Comparison of ENCODE assay signal across 8 mouse cellular contexts in genomic region chr9:108347024-108347423, GRCm38 (mm10). TPM values are rescaled to one million over a fixed set of nuclear protein-coding genes. Genes with fewer than 3 reads are reported as not detected.
DNase-seq lines count a peak whose midpoint lies in the region; ATAC-seq lines count a peak whose summit lies in the region.

No protein-coding gene starts in this region.

- H3K27ac ChIP-seq in kidney, embryonic 15.5 days = peak overlapping the region; percentile 98
- peak overlapping the region; percentile 89 for H3K27ac ChIP-seq in brown adipose tissue, adult 24 weeks (replicated peaks; ENCODE audit: low read depth, low read length)
- H3K27ac ChIP-seq in hindbrain, embryonic 13.5 days = peak overlapping the region; percentile 98
- H3K27ac ChIP-seq in midbrain, embryonic 14.5 days (replicated peaks; ENCODE audit: low read depth, low read length) = peak overlapping the region; percentile 98

- ATAC-seq in kidney, embryonic 15.5 days (replicated peaks; ENCODE audit: low FRiP score) = no peak
- ATAC-seq in hindbrain, embryonic 13.5 days (ENCODE audit: low FRiP score) = 0 out of 2 replicates have a peak, but pooled peaks have one; percentile 4
- no peak for ATAC-seq in midbrain, embryonic 14.5 days (ENCODE audit: low FRiP score, low TSS enrichment)

- peaks cover 19% of the 10 kb centered on the region for H3K36me3 ChIP-seq in kidney, embryonic 15.5 days
- peaks cover 24% of the 10 kb centered on the region for H3K36me3 ChIP-seq in hindbrain, embryonic 13.5 days
- H3K36me3 ChIP-seq in midbrain, embryonic 14.5 days (ENCODE audit: control insufficient read depth, insufficient read depth, low read length) = peaks cover 24% of the 10 kb centered on the region

- H3K27me3 ChIP-seq in kidney, embryonic 15.5 days = no peaks in the 10 kb centered on the region
- H3K27me3 ChIP-seq in hindbrain, embryonic 13.5 days = no peaks in the 10 kb centered on the region
- no peaks in the 10 kb centered on the region for H3K27me3 ChIP-seq in midbrain, embryonic 14.5 days (ENCODE audit: control insufficient read depth, insufficient read depth, low read length)

- peak overlapping the region; percentile 94 for H3K4me3 ChIP-seq in kidney, embryonic 15.5 days (replicated peaks)
- peak overlapping the region; percentile 74 for H3K4me3 ChIP-seq in brown adipose tissue, adult 24 weeks (ENCODE audit: insufficient read depth, low read depth, low read length)
- peak overlapping the region; percentile 98 for H3K4me3 ChIP-seq in hindbrain, embryonic 13.5 days
- peak overlapping the region; percentile 88 for H3K4me3 ChIP-seq in midbrain, embryonic 14.5 days (replicated peaks; ENCODE audit: low read depth, low read length)

- DNase-seq in kidney, postnatal 25 days = no peak
- DNase-seq in midbrain, embryonic 14.5 days = no peak
- DNase-seq in spleen, postnatal 4 days (ENCODE audit: low spot score in 2 of 2) = no peak
- DNase-seq in natural killer cell, adult 2 months (ENCODE audit: low spot score in 2 of 2) = no peak
- no peak for DNase-seq in cerebellum, postnatal 25 days

- peak overlapping the region; percentile 85 for H3K9ac ChIP-seq in kidney, embryonic 15.5 days
- peak overlapping the region; percentile 92 for H3K9ac ChIP-seq in hindbrain, embryonic 13.5 days
- peak overlapping the region; percentile 86 for H3K9ac ChIP-seq in midbrain, embryonic 14.5 days (replicated peaks; ENCODE audit: low read length)

- peak overlapping the region; percentile 70 for H3K4me2 ChIP-seq in kidney, embryonic 15.5 days
- H3K4me2 ChIP-seq in hindbrain, embryonic 13.5 days = peak overlapping the region; percentile 86
- peak overlapping the region; percentile 87 for H3K4me2 ChIP-seq in midbrain, embryonic 14.5 days (ENCODE audit: low read length)

- 4% methylated on average over 11 of the region's 11 CpGs for WGBS in kidney, embryonic 15.5 days
- WGBS in hindbrain, embryonic 13.5 days = 9% methylated on average over 11 of the region's 11 CpGs
- 4% methylated on average over 11 of the region's 11 CpGs for WGBS in midbrain, embryonic 14.5 days

- peaks cover 26% of the 10 kb centered on the region for H3K4me1 ChIP-seq in kidney, embryonic 15.5 days
- peaks cover 7% of the 10 kb centered on the region; the same call in 1 of the 2 replicates for H3K4me1 ChIP-seq in brown adipose tissue, adult 24 weeks (ENCODE audit: control insufficient read depth, insufficient read depth, insufficient read length, low read length)
- H3K4me1 ChIP-seq in hindbrain, embryonic 13.5 days (replicated peaks) = peaks cover 25% of the 10 kb centered on the region
- H3K4me1 ChIP-seq in midbrain, embryonic 14.5 days (ENCODE audit: control insufficient read depth, insufficient read depth, low read length) = peaks cover 22% of the 10 kb centered on the region

- H3K9me3 ChIP-seq in kidney, embryonic 15.5 days (replicated peaks) = no peaks in the 10 kb centered on the region
- H3K9me3 ChIP-seq in hindbrain, embryonic 13.5 days = no peaks in the 10 kb centered on the region
- no peaks in the 10 kb centered on the region for H3K9me3 ChIP-seq in midbrain, embryonic 14.5 days (ENCODE audit: control insufficient read depth, low read length)

RNA-seq across cellular contexts. Expression of gene Usp4, which starts 0.6 kb away (rescaled TPM):
- 95.2 and 105 TPM in 2 replicates for polyA plus RNA-seq in kidney, embryonic 15.5 days (2015; fragmentation: Nextera tagmentation; extraction: Ambion mirVana)
- 48.4 and 52.8 TPM in 2 replicates for polyA plus RNA-seq in brown adipose tissue, adult 24 weeks (2012; ENCODE audit: insufficient read depth, insufficient read length, missing spikeins)
- 125 and 141 TPM in 2 replicates for polyA plus RNA-seq in hindbrain, embryonic 13.5 days (2015; fragmentation: Nextera tagmentation; extraction: Ambion mirVana)
- polyA plus RNA-seq in midbrain, embryonic 14.5 days (2014; fragmentation: Nextera tagmentation; extraction: Ambion mirVana) = 113 and 144 TPM in 2 replicates

RNA-seq across cellular contexts. Expression of gene Gpx1, which starts 8.3 kb away (rescaled TPM):
- 695 and 743 TPM in 2 replicates for polyA plus RNA-seq in kidney, embryonic 15.5 days (2015; fragmentation: Nextera tagmentation; extraction: Ambion mirVana)
- polyA plus RNA-seq in brown adipose tissue, adult 24 weeks (2012; ENCODE audit: insufficient read depth, insufficient read length, missing spikeins) = 770 and 989 TPM in 2 replicates
- 503 and 518 TPM in 2 replicates for polyA plus RNA-seq in hindbrain, embryonic 13.5 days (2015; fragmentation: Nextera tagmentation; extraction: Ambion mirVana)
- 476 and 480 TPM in 2 replicates for polyA plus RNA-seq in midbrain, embryonic 14.5 days (2014; fragmentation: Nextera tagmentation; extraction: Ambion mirVana)

RNA-seq across cellular contexts. Expression of gene Tcta, which starts 41.1 kb away (rescaled TPM):
- polyA plus RNA-seq in kidney, embryonic 15.5 days (2015; fragmentation: Nextera tagmentation; extraction: Ambion mirVana) = 31.6 and 32.2 TPM in 2 replicates
- 24.2 and 32.4 TPM in 2 replicates for polyA plus RNA-seq in brown adipose tissue, adult 24 weeks (2012; ENCODE audit: insufficient read depth, insufficient read length, missing spikeins)
- 55.0 and 63.3 TPM in 2 replicates for polyA plus RNA-seq in hindbrain, embryonic 13.5 days (2015; fragmentation: Nextera tagmentation; extraction: Ambion mirVana)
- polyA plus RNA-seq in midbrain, embryonic 14.5 days (2014; fragmentation: Nextera tagmentation; extraction: Ambion mirVana) = 52.3 and 56.3 TPM in 2 replicates

RNA-seq across cellular contexts. Expression of gene Rhoa, which starts 41.1 kb away (rescaled TPM):
- polyA plus RNA-seq in kidney, embryonic 15.5 days (2015; fragmentation: Nextera tagmentation; extraction: Ambion mirVana) = 462 and 484 TPM in 2 replicates
- 299 and 302 TPM in 2 replicates for polyA plus RNA-seq in brown adipose tissue, adult 24 weeks (2012; ENCODE audit: insufficient read depth, insufficient read length, missing spikeins)
- polyA plus RNA-seq in hindbrain, embryonic 13.5 days (2015; fragmentation: Nextera tagmentation; extraction: Ambion mirVana) = 279 and 287 TPM in 2 replicates
- polyA plus RNA-seq in midbrain, embryonic 14.5 days (2014; fragmentation: Nextera tagmentation; extraction: Ambion mirVana) = 217 and 224 TPM in 2 replicates

RNA-seq across cellular contexts. Expression of gene 1700102P08Rik, which starts 45.6 kb away (rescaled TPM):
- 0.54 and 0.61 TPM in 2 replicates for polyA plus RNA-seq in kidney, embryonic 15.5 days (2015; fragmentation: Nextera tagmentation; extraction: Ambion mirVana)
- not detected in 2 replicates for polyA plus RNA-seq in brown adipose tissue, adult 24 weeks (2012; ENCODE audit: insufficient read depth, insufficient read length, missing spikeins)
- polyA plus RNA-seq in hindbrain, embryonic 13.5 days (2015; fragmentation: Nextera tagmentation; extraction: Ambion mirVana) = 1.7 and 2.3 TPM in 2 replicates
- polyA plus RNA-seq in midbrain, embryonic 14.5 days (2014; fragmentation: Nextera tagmentation; extraction: Ambion mirVana) = 1.6 and 2.7 TPM in 2 replicates
